14 mouse cellular contexts compared by ENCODE assay signal in the genomic region with DNA sequence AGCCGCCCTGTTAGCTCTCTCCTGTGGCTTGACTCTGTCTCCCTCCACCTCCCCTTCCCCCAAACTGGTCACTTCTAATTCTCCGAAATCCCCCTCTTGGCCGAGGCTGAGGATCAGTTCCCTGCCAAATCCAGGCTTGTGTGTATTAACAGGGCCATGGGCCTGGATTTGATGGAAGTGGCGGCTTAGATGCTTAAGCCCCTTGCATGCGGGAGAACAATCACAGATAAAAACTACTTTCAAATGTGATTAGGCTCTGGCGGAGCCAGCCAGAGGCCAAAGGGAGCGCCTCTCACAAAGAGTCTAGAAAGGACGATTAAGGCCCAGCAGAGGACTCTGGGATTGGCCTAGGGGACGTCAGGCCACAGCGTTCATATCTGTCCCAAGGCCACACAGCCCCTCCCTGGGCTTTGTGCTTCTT.
A peak's percentile ranks its signal among the peaks of the same experiment; 100 is the strongest.
DNase-seq lines count a peak whose midpoint lies in the region; ATAC-seq lines count a peak whose summit lies in the region.
"Had no signal": no experiment of that assay in that cellular context is flagged by ENCODE, and none has a peak within 500 bp of the region (broad histone marks: within the 10 kb centered on the region; RNA-seq: fewer than 3 reads in every experiment).

No protein-coding gene starts in this region.

- no peaks in the 10 kb centered on the region for H3K36me3 ChIP-seq in forebrain, embryonic 11.5 days (ENCODE audit: control insufficient read depth, insufficient read depth, low read length)
- H3K36me3 ChIP-seq in midbrain, embryonic 12.5 days: no peaks in the 10 kb centered on the region
- H3K36me3 ChIP-seq: heart, embryonic 10.5 days had no signal

- peaks cover 11% of the 10 kb centered on the region; the same call in 1 of the 2 replicates for H3K4me1 ChIP-seq in forebrain, embryonic 11.5 days (replicated peaks; ENCODE audit: control insufficient read depth, insufficient read depth, low read length)
- peaks cover 21% of the 10 kb centered on the region for H3K4me1 ChIP-seq in midbrain, embryonic 12.5 days

- DNase-seq in cerebellum, postnatal 14 days: peak; percentile 13 to 15
- DNase-seq in cerebellum, adult 11-12 months: no peak
- peak; percentile 8 for DNase-seq in MN1 (ENCODE audit: low spot score)
- DNase-seq in forebrain, embryonic 11.5 days (ENCODE audit: low spot score): peak; percentile 57
- DNase-seq in gastrocnemius, postnatal 10 days: no peak
- DNase-seq in B cell, adult 2 months: no peak
- DNase-seq in adrenal gland, postnatal 36 days: no peak
- DNase-seq: adrenal gland, adult 2 months; cerebellum, adult 2 months; kidney, adult 11 months; lung, postnatal 36 days; thymus, adult 18-20 months had no signal

- H3K4me3 ChIP-seq in forebrain, embryonic 11.5 days (ENCODE audit: low read depth, low read length): no peak overlapping the region
- no peak overlapping the region for H3K4me3 ChIP-seq in midbrain, embryonic 12.5 days
- H3K4me3 ChIP-seq: heart, embryonic 10.5 days had no signal

- H3K27me3 ChIP-seq in forebrain, embryonic 11.5 days (ENCODE audit: control insufficient read depth, insufficient read depth, low read length): no peaks in the 10 kb centered on the region
- H3K27me3 ChIP-seq in midbrain, embryonic 12.5 days: peaks cover 9% of the 10 kb centered on the region; the same call in 1 of the 2 replicates

- H3K27ac ChIP-seq in forebrain, embryonic 11.5 days (ENCODE audit: low read depth, low read length): no peak overlapping the region
- peak overlapping the region; percentile 63 for H3K27ac ChIP-seq in midbrain, embryonic 12.5 days (replicated peaks)
- H3K27ac ChIP-seq: heart, embryonic 10.5 days had no signal

- ATAC-seq in forebrain, embryonic 11.5 days (replicated peaks; ENCODE audit: low FRiP score): peak; percentile 53; the same call in 1 of the 2 replicates
- peak; percentile 91 for ATAC-seq in midbrain, embryonic 12.5 days (ENCODE audit: low FRiP score, low read depth)

- H3K9me3 ChIP-seq in forebrain, embryonic 11.5 days (ENCODE audit: control insufficient read depth, low read length): no peaks in the 10 kb centered on the region
- H3K9me3 ChIP-seq in midbrain, embryonic 12.5 days: no peaks in the 10 kb centered on the region
- H3K9me3 ChIP-seq: heart, embryonic 10.5 days had no signal

- H3K4me2 ChIP-seq in forebrain, embryonic 11.5 days (ENCODE audit: low read depth, low read length, severe bottlenecking): no peak overlapping the region
- H3K4me2 ChIP-seq in midbrain, embryonic 12.5 days (replicated peaks): peak overlapping the region; percentile 7; the same call in 1 of the 2 replicates

- WGBS in forebrain, embryonic 11.5 days: 8% methylated on average over 10 of the region's 10 CpGs
- 5% methylated on average over 10 of the region's 10 CpGs for WGBS in midbrain, embryonic 12.5 days

- peak overlapping the region; percentile 35 for H3K9ac ChIP-seq in forebrain, embryonic 11.5 days (ENCODE audit: low read length)
- no peak overlapping the region for H3K9ac ChIP-seq in midbrain, embryonic 12.5 days (replicated peaks)

Comparison
In these comparisons a context has a peak if more than half of its experiments do, and no peak if none do; other contexts are left out.
1. DNase-seq: peak in cerebellum, postnatal 14 days (2 of 2), MN1 (single experiment) and forebrain, embryonic 11.5 days (single experiment); none in cerebellum, adult 11-12 months (single experiment), gastrocnemius, postnatal 10 days (single experiment), B cell, adult 2 months (0 of 2) and adrenal gland, postnatal 36 days (0 of 2).